Mouse (Mus musculus) liver, embryonic 14.5 days (tissue): ENCODE results near the gene Atg7. TPM values are rescaled to one million over a fixed set of nuclear protein-coding genes. Genes with fewer than 3 reads are reported as not detected.

Source experiments
- ATAC-seq: fragments of 200-750 bp; cut with Nextera tagmentation; 2 replicates; pipeline ENCODE4 v1.8.0; 2017; ENCODE audit warnings: moderate number of reproducible peaks, mild to moderate bottlenecking, moderate library complexity; ENCODE audit not compliant: insufficient read depth
- DNase-seq, 3 experiments: peaks; one replicate each; pipeline ENCODE4 v3.0.0-alpha.2; 2012 to 2013; ENCODE audit warnings: low read depth in 3 of 3, low spot score in 3 of 3
- H3K27ac ChIP-seq: fragments of 300-500 bp; sonication (generic); 2 replicates; pipeline ENCODE4 v1.5.1; 2014; ENCODE audit warnings: moderate library complexity, mild to moderate bottlenecking, control low read depth, inconsistent platforms
- H3K27me3 ChIP-seq: fragments of 300-500 bp; sonication (generic); 2 replicates; pipeline ENCODE4 v1.6.1; 2014; ENCODE audit warnings: mild to moderate bottlenecking, low read length, moderate library complexity; ENCODE audit not compliant: control insufficient read depth, insufficient read depth
- H3K36me3 ChIP-seq: fragments of 300-500 bp; sonication (generic); replicated peaks from 2 replicates; pipeline ENCODE4 v1.6.1; 2014; ENCODE audit warnings: low read depth; ENCODE audit not compliant: control insufficient read depth, insufficient read depth
- H3K4me1 ChIP-seq, 2 experiments: fragments of 200-500 bp in 1 of 2; fragments of 300-500 bp in 1 of 2; sonication (generic) in 1 of 2; replicated peaks; 2 replicates each; pipeline ENCODE4 v1.6.1; 2012 to 2014; ENCODE audit warnings: antibody characterized with exemption in 1 of 2, inconsistent platforms in 1 of 2, low read length in 1 of 2; ENCODE audit not compliant: control insufficient read depth in 2 of 2, insufficient read depth in 2 of 2
- H3K4me2 ChIP-seq: fragments of 300-500 bp; sonication (generic); 2 replicates; pipeline ENCODE4 v1.6.1; 2014; ENCODE audit warnings: low read depth, mild to moderate bottlenecking, control low read depth, moderate library complexity
- H3K4me3 ChIP-seq, 2 experiments: fragments of 200-500 bp in 1 of 2; fragments of 300-500 bp in 1 of 2; sonication (generic) in 1 of 2; 2 replicates each; pipeline ENCODE4 v1.5.1; 2012 to 2014; ENCODE audit warnings: low read depth in 2 of 2, low read length in 2 of 2, mild to moderate bottlenecking in 2 of 2, control low read depth in 1 of 2, inconsistent platforms in 1 of 2, moderate library complexity in 1 of 2; ENCODE audit not compliant: insufficient read depth in 1 of 2
- H3K9ac ChIP-seq: fragments of 300-500 bp; sonication (generic); replicated peaks from 2 replicates; pipeline ENCODE4 v1.6.1; 2014; ENCODE audit warnings: mild to moderate bottlenecking, control low read depth, moderate library complexity
- H3K9me3 ChIP-seq: fragments of 300-500 bp; sonication (generic); 2 replicates; pipeline ENCODE4 v1.6.1; 2016; ENCODE audit warnings: low read length, mixed read lengths; ENCODE audit not compliant: control insufficient read depth
- CTCF ChIP-seq: IDR thresholded peaks from 2 replicates; pipeline ENCODE4 v1.5.1; 2016; ENCODE audit warnings: antibody characterized with exemption, low read depth, control low read depth
- EP300 ChIP-seq: IDR thresholded peaks from 2 replicates; pipeline ENCODE4 v1.6.1; 2016; ENCODE audit warnings: antibody characterized with exemption, low read depth
- WGBS: fragments of 180-500 bp; shearing (Covaris S2); extraction: QIAGEN DNeasy Blood & Tissue Kit; methylation state at CpG from one replicate; pipeline ENCODE4 v1.1.7; 2014; ENCODE audit not compliant: insufficient replicate concordance; 5-methylcytosine and 5-hydroxymethylcytosine counted together
- polyA plus RNA-seq, 2 experiments: library from polyadenylated mRNA; depleted of rRNA in 1 of 2; stranded (reverse) in 1 of 2; unstranded in 1 of 2; fragments of >200 nt; fragmentation: Nextera tagmentation in 1 of 2; extraction: Ambion mirVana in 1 of 2; gene quantifications; 2 replicates each; pipeline versions ENCODE4 v1.2.1 to v1.2.3; 2012 to 2014

Gene Atg7
- polyA plus RNA-seq, 2 experiments, result 4.8 to 11.8 TPM

DNA sequence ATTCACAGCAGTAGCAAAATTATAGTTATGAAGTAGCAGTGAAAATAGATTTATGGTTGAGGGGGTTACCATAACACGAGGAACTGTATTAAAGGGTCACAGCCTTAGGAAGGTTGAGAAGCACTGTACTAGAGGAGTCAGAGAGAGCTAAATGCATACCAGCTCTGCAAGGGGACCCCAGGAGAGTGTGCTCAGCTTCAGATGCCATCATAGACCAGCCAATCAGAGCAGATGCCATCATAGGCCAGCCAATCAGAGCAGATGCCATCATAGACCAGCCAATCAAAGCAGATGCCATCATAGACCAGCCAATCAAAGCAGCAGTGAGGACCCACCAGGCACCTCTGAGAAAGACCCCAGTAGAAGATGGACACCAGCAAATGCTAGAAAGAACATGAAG is 192.9 kb downstream of the Atg7 start:
- ATAC-seq, result no peak
- no peak for DNase-seq
- Histone ChIP-seq H3K27me3 (no peaks in the 10 kb centered on the region), H3K36me3 (no peaks in the 10 kb centered on the region), H3K4me3 (no peak overlapping the region), H3K27ac (no peak overlapping the region), H3K9ac (no peak overlapping the region), H3K4me1 (0 out of 4 replicates have a peak, but pooled peaks cover 0 to 6% of the 10 kb centered on the region in 2 experiments), H3K4me2 (no peak overlapping the region), H3K9me3 (no peaks in the 10 kb centered on the region)
- TF ChIP-seq EP300 (no peak), CTCF (no peak)
- WGBS, result 65% methylated on average over 1 of the region's 1 CpGs

DNA sequence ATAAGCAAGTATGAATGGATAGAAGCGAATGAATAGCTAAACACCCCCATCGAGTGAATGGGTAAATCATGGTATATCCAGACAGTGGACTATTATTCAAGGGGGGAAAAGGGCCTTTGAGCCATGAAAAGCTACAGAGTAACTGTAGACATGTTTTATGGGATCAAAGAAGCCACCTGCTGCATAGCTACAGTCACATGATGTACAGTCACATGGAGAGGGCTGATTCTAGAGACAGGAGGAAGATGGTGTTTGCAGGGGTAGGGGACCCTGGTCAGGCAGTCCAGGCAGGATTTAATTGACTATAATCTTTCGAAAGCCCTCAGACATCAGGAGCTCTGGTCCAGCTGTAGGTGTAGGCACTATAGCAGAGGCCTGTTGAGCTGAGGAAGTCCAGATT is 193.5 kb downstream of the Atg7 start:
- 0 out of 4 replicates have a peak, but pooled peaks cover 0 to 6% of the 10 kb centered on the region in 2 experiments for H3K4me1 ChIP-seq
- WGBS, result 62% methylated on average over 3 of the region's 3 CpGs
- ATAC-seq (no peak), DNase-seq (no peak)
- no peak overlapping the region for H3K9ac ChIP-seq
- no peak for TF ChIP-seq EP300
- TF ChIP-seq CTCF, result no peak
- no peak overlapping the region for H3K4me2 ChIP-seq
- no peak overlapping the region for H3K27ac ChIP-seq
- no peak overlapping the region for H3K4me3 ChIP-seq
- H3K27me3 ChIP-seq, result no peaks in the 10 kb centered on the region
- H3K36me3 ChIP-seq, result no peaks in the 10 kb centered on the region
- H3K9me3 ChIP-seq, result no peaks in the 10 kb centered on the region

DNA sequence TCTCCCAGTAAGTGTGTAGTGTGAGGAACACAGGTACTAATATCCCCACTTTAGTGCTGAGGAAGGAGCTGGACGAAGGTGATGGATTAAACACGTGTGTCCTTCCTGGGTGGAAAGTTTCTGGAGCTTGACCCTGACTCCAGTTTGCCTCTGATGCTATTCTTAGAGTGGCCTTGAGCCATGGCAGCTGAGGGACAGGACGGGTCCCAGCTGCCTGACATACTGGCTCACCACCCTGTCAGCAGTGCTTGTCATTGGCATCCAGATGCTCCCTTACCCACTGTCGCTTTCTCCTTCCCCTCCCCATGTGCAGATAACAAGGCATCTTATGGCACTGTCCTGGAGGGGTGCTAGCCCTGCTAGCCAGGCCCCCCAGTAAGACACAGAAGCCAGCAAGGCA is 196.0 kb downstream of the Atg7 start:
- no peaks in the 10 kb centered on the region for H3K4me1 ChIP-seq
- WGBS, result 68% methylated on average over 4 of the region's 4 CpGs
- TF ChIP-seq CTCF, result no peak
- no peak for TF ChIP-seq EP300
- no peaks in the 10 kb centered on the region for H3K9me3 ChIP-seq
- no peak overlapping the region for H3K4me3 ChIP-seq
- no peak overlapping the region for H3K4me2 ChIP-seq
- H3K27me3 ChIP-seq, result no peaks in the 10 kb centered on the region
- H3K36me3 ChIP-seq, result no peaks in the 10 kb centered on the region
- DNase-seq (no peak), ATAC-seq (no peak)
- H3K9ac ChIP-seq, result no peak overlapping the region
- no peak overlapping the region for H3K27ac ChIP-seq

DNA sequence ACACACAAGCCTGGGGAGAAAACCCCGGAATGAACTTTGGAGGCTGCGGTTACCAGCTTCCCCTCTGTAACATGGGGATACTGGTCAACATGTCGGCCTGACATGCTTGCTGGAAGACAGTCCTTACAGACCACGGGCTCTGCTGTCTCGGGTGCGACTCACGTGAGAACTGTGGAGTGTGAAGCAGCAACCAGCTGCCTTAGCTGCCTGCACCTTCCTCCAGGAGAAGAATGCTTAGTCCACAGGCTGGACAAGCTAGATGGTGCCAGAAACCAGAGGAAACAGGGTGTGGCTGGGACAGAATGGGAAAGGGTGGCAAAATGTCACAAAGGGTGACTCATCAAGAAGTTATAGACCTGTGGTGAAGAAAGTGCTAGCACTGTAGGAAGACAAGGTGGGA is 197.1 kb downstream of the Atg7 start:
- Histone ChIP-seq H3K27me3 (no peaks in the 10 kb centered on the region), H3K9ac (no peak overlapping the region), H3K27ac (no peak overlapping the region), H3K4me1 (no peaks in the 10 kb centered on the region), H3K36me3 (no peaks in the 10 kb centered on the region), H3K4me2 (no peak overlapping the region), H3K4me3 (no peak overlapping the region), H3K9me3 (no peaks in the 10 kb centered on the region)
- no peak for TF ChIP-seq EP300
- TF ChIP-seq CTCF, result no peak
- WGBS, result 41% methylated on average over 7 of the region's 7 CpGs
- ATAC-seq (no peak), DNase-seq (no peak)

DNA sequence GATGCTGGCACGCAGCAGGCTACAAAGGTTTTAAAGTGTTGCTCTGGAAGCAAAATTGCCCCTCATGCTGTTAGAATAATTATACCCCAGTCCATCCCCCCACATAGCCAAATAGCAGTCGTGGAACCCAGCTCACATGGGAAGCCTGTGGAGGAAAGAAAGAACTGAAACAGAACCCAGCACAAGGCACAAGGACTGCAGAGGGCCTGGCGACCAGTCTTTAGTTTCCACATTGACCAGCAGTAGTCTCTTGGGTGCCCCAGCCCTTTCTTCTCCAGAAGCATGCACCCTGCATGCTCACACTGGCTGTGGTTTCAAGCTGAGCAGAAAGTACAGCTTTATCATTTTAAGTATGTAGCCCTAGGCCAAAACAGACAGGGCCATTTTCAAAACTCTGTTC is 199.2 kb downstream of the Atg7 start:
- no peak for TF ChIP-seq CTCF
- no peak for TF ChIP-seq EP300
- H3K4me3 ChIP-seq, result no peak overlapping the region
- ATAC-seq, result no peak
- H3K4me2 ChIP-seq, result no peak overlapping the region
- 0 out of 4 replicates have a peak, but pooled peaks cover 0 to under 1% of the 10 kb centered on the region in 2 experiments for H3K4me1 ChIP-seq
- no peaks in the 10 kb centered on the region for H3K9me3 ChIP-seq
- no peak for DNase-seq
- no peaks in the 10 kb centered on the region for H3K27me3 ChIP-seq
- no peak overlapping the region for H3K9ac ChIP-seq
- no peak overlapping the region for H3K27ac ChIP-seq
- WGBS, result 53% methylated on average over 3 of the region's 3 CpGs
- no peaks in the 10 kb centered on the region for H3K36me3 ChIP-seq
